Mouse (Mus musculus) limb, embryonic 14.5 days (tissue): ENCODE measurements at regions not wholly inside any gene's neighbourhood (a gene's known extent, or its start where the extent isn't known, plus 50 kb on each side); places are given as distances from the start of the nearest gene placed in this dataset.

ENCODE experiments used
- ATAC-seq: fragments of 200-750 bp; cut with Nextera tagmentation; 2 replicates; pipeline ENCODE4 v1.8.0; 2017; ENCODE audit warnings: low read depth, moderate number of reproducible peaks, moderate TSS enrichment; ENCODE audit not compliant: low FRiP score
- DNase-seq: peaks from one replicate; pipeline ENCODE4 v3.0.0-alpha.2; 2015; ENCODE audit warnings: low spot score
- H3K27ac ChIP-seq: fragments of 300-500 bp; sonication (generic); replicated peaks from 2 replicates; pipeline ENCODE4 v1.5.1; 2014; ENCODE audit warnings: low read depth, mild to moderate bottlenecking, low read length, moderate library complexity, mixed read lengths
- H3K27me3 ChIP-seq: fragments of 300-500 bp; sonication (generic); 2 replicates; pipeline ENCODE4 v1.6.1; 2014; ENCODE audit warnings: low read length, mixed read lengths; ENCODE audit not compliant: control insufficient read depth, insufficient read depth
- H3K36me3 ChIP-seq: fragments of 300-500 bp; sonication (generic); 2 replicates; pipeline ENCODE4 v1.6.1; 2014; ENCODE audit warnings: mild to moderate bottlenecking, low read length, moderate library complexity, mixed read lengths; ENCODE audit not compliant: control insufficient read depth, insufficient read depth
- H3K4me1 ChIP-seq: fragments of 300-500 bp; sonication (generic); 2 replicates; pipeline ENCODE4 v1.6.1; 2014; ENCODE audit warnings: antibody characterized with exemption, low read length, mixed read lengths; ENCODE audit not compliant: control insufficient read depth, insufficient read depth
- H3K4me2 ChIP-seq: fragments of 300-500 bp; sonication (generic); replicated peaks from 2 replicates; pipeline ENCODE4 v1.6.1; 2014; ENCODE audit warnings: low read depth, mild to moderate bottlenecking, low read length, moderate library complexity; ENCODE audit not compliant: severe bottlenecking
- H3K4me3 ChIP-seq: fragments of 300-500 bp; sonication (generic); replicated peaks from 2 replicates; pipeline ENCODE4 v1.5.1; 2014; ENCODE audit warnings: low read length
- H3K9ac ChIP-seq: fragments of 300-500 bp; sonication (generic); 2 replicates; pipeline ENCODE4 v1.6.1; 2014; ENCODE audit warnings: mild to moderate bottlenecking, low read depth, low read length, moderate library complexity; ENCODE audit not compliant: severe bottlenecking
- H3K9me3 ChIP-seq: fragments of 300-500 bp; sonication (generic); 2 replicates; pipeline ENCODE4 v1.6.1; 2016; ENCODE audit warnings: low read length; ENCODE audit not compliant: control insufficient read depth
- POLR2A ChIP-seq: fragments of 200-500 bp; IDR thresholded peaks from 2 replicates; pipeline ENCODE4 v1.8.0; 2012; ENCODE audit warnings: inconsistent platforms, mild to moderate bottlenecking, moderate library complexity, borderline replicate concordance; ENCODE audit not compliant: insufficient read depth, insufficient read length; ENCODE audit errors: extremely low read depth
- WGBS: fragments of 180-500 bp; shearing (Covaris S2); extraction: QIAGEN DNeasy Blood & Tissue Kit; methylation state at CpG from one replicate; pipeline ENCODE4 v1.1.7; 2014; 5-methylcytosine and 5-hydroxymethylcytosine counted together

GRCm38 (mm10) chr9:63074803-63075202 lies 74.0 kb downstream of the Skor1 start:
- Histone ChIP-seq H3K9ac (no peak overlapping the region), H3K27ac (no peak overlapping the region), H3K27me3 (no peaks in the 10 kb centered on the region), H3K4me3 (no peak overlapping the region), H3K9me3 (no peaks in the 10 kb centered on the region), H3K4me2 (no peak overlapping the region), H3K4me1 (peaks cover 17% of the 10 kb centered on the region), H3K36me3 (no peaks in the 10 kb centered on the region)
- DNase-seq (no peak), ATAC-seq (no peak)
- WGBS = 29% methylated on average over 7 of the region's 7 CpGs
- TF ChIP-seq POLR2A = no peak

- DNase-seq (no peak), ATAC-seq (no peak)
- TF ChIP-seq POLR2A = no peak
- Histone ChIP-seq H3K27ac (no peak overlapping the region), H3K4me3 (no peak overlapping the region), H3K4me1 (peaks cover 17% of the 10 kb centered on the region), H3K9me3 (no peaks in the 10 kb centered on the region), H3K27me3 (no peaks in the 10 kb centered on the region), H3K9ac (no peak overlapping the region), H3K4me2 (no peak overlapping the region), H3K36me3 (no peaks in the 10 kb centered on the region)
- 25% methylated on average over 10 of the region's 10 CpGs for WGBS
Observed at GRCm38 (mm10) chr9:63074023-63074750, 74.6 kb downstream of the Skor1 start.

- H3K27ac ChIP-seq = no peak overlapping the region
- H3K4me1 ChIP-seq = peaks cover 21% of the 10 kb centered on the region
- no peak for TF ChIP-seq POLR2A
- H3K36me3 ChIP-seq = no peaks in the 10 kb centered on the region
- no peak overlapping the region for H3K4me3 ChIP-seq
- no peaks in the 10 kb centered on the region for H3K9me3 ChIP-seq
- no peak overlapping the region for H3K4me2 ChIP-seq
- H3K27me3 ChIP-seq = no peaks in the 10 kb centered on the region
- 37% methylated on average over 6 of the region's 6 CpGs for WGBS
- ATAC-seq (no peak), DNase-seq (no peak)
- H3K9ac ChIP-seq = no peak overlapping the region
Observed at GRCm38 (mm10) chr9:63071032-63071431, 77.7 kb downstream of the Skor1 start.

- no peak for TF ChIP-seq POLR2A
- no peak overlapping the region for H3K4me2 ChIP-seq
- ATAC-seq = no peak
- H3K4me1 ChIP-seq = peaks cover 19% of the 10 kb centered on the region
- H3K4me3 ChIP-seq = no peak overlapping the region
- WGBS = 85% methylated on average over 6 of the region's 6 CpGs
- no peak for DNase-seq
- no peaks in the 10 kb centered on the region for H3K36me3 ChIP-seq
- no peak overlapping the region for H3K27ac ChIP-seq
- no peaks in the 10 kb centered on the region for H3K27me3 ChIP-seq
- no peaks in the 10 kb centered on the region for H3K9me3 ChIP-seq
- no peak overlapping the region for H3K9ac ChIP-seq
Observed at GRCm38 (mm10) chr9:63069919-63070318, 78.8 kb downstream of the Skor1 start.

- Histone ChIP-seq H3K27me3 (no peaks in the 10 kb centered on the region), H3K9me3 (peaks cover 9% of the 10 kb centered on the region; the same call in 1 of the 2 replicates), H3K4me3 (no peak overlapping the region), H3K4me2 (no peak overlapping the region), H3K9ac (no peak overlapping the region), H3K4me1 (peaks cover 9% of the 10 kb centered on the region), H3K27ac (no peak overlapping the region), H3K36me3 (no peaks in the 10 kb centered on the region)
- 70% methylated on average over 2 of the region's 2 CpGs for WGBS
- ATAC-seq (no peak), DNase-seq (peak; percentile 41)
- TF ChIP-seq POLR2A = no peak
Observed at GRCm38 (mm10) chr9:63067054-63067406, 79.3 kb upstream of the Pias1 start.
